Mouse (Mus musculus) heart, embryonic 13.5 days (tissue): ENCODE measurements around the gene Maged1. TPM values are rescaled to one million over a fixed set of nuclear protein-coding genes. Genes with fewer than 3 reads are reported as not detected.

Experiments used
- ATAC-seq: fragments of 200-750 bp; cut with Nextera tagmentation; 2 replicates; pipeline ENCODE4 v1.8.0; 2017; ENCODE audit warnings: moderate TSS enrichment; ENCODE audit not compliant: insufficient number of reproducible peaks, low FRiP score, low TSS enrichment; ENCODE audit errors: extremely low read depth
- H3K27ac ChIP-seq: fragments of 300-500 bp; sonication (generic); replicated peaks from 2 replicates; pipeline ENCODE4 v1.5.1; 2015; ENCODE audit warnings: moderate library complexity, mild to moderate bottlenecking, inconsistent platforms
- H3K27me3 ChIP-seq: fragments of 300-500 bp; sonication (generic); replicated peaks from 2 replicates; pipeline ENCODE4 v1.6.1; 2015; ENCODE audit warnings: mild to moderate bottlenecking, inconsistent platforms
- H3K36me3 ChIP-seq: fragments of 300-500 bp; sonication (generic); 2 replicates; pipeline ENCODE4 v1.6.1; 2015; ENCODE audit warnings: mild to moderate bottlenecking, inconsistent platforms
- H3K4me1 ChIP-seq: fragments of 300-500 bp; sonication (generic); 2 replicates; pipeline ENCODE4 v1.6.1; 2015; ENCODE audit warnings: inconsistent platforms
- H3K4me2 ChIP-seq: fragments of 300-500 bp; sonication (generic); 2 replicates; pipeline ENCODE4 v1.6.1; 2015; ENCODE audit warnings: inconsistent platforms, mild to moderate bottlenecking, moderate library complexity
- H3K4me3 ChIP-seq: fragments of 300-500 bp; sonication (generic); 2 replicates; pipeline ENCODE4 v1.5.1; 2015; ENCODE audit warnings: moderate library complexity, mild to moderate bottlenecking, inconsistent platforms
- H3K9ac ChIP-seq: fragments of 300-500 bp; sonication (generic); 2 replicates; pipeline ENCODE4 v1.6.1; 2015; ENCODE audit warnings: inconsistent platforms, mild to moderate bottlenecking, moderate library complexity
- H3K9me3 ChIP-seq: fragments of 300-500 bp; sonication (generic); 2 replicates; pipeline ENCODE4 v1.6.1; 2016; ENCODE audit warnings: inconsistent platforms
- WGBS: fragments of 180-500 bp; shearing (Covaris S2); methylation state at CpG from one replicate; pipeline ENCODE4 v1.1.7; 2015; ENCODE audit warnings: mixed read lengths; 5-methylcytosine and 5-hydroxymethylcytosine counted together
- polyA plus RNA-seq: library from polyadenylated mRNA; unstranded; fragments of >200 nt; fragmentation: Nextera tagmentation; extraction: Ambion mirVana; gene quantifications from 2 replicates; pipeline ENCODE4 v1.2.1, GENCODE M21; 2015

Gene Maged1
- polyA plus RNA-seq, result 491 and 494 TPM in 2 replicates

DNA sequence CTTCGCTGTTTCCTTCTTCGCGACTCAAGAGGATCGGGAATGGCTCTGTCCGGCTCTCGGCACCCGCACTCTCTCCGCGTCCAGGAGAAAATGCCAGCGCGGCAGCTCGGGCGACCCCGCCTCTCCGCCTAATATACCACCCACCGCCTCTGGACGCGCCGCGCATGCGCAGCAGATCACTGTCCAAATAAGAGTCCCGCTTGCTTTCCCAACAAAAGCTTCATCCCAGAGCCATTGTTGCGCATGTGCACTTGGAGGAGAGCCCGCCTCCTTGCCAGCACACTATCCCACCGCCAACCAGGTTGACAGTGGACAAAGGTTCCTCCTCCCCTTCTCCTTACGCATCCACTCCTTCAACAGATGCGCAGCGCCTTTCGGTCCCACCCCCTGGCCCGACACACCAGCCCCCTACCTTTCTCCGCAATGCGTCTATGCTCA, at the start of gene Maged1:
TSS of gene Maged1 (minus strand) at position 226 of the 438 bp plus-strand sequence.
- peak; percentile 87 for ATAC-seq
- peak within 1 kb of the TSS; percentile 68 for H3K4me3 ChIP-seq
- peaks cover 8% of the 10 kb centered on the region; the same call in 1 of the 2 replicates for H3K27me3 ChIP-seq
- 9% methylated on average over 32 of the region's 32 CpGs for WGBS
- H3K9me3 ChIP-seq, result no peaks in the 10 kb centered on the region
- peak within 1 kb of the TSS; percentile 92 for H3K9ac ChIP-seq
- H3K27ac ChIP-seq, result peak within 1 kb of the TSS; percentile 90
- H3K4me2 ChIP-seq, result peak within 1 kb of the TSS; percentile 65
- H3K36me3 ChIP-seq, result peaks cover 33% of the 10 kb centered on the region
- H3K4me1 ChIP-seq, result peaks cover 9% of the 10 kb centered on the region

DNA sequence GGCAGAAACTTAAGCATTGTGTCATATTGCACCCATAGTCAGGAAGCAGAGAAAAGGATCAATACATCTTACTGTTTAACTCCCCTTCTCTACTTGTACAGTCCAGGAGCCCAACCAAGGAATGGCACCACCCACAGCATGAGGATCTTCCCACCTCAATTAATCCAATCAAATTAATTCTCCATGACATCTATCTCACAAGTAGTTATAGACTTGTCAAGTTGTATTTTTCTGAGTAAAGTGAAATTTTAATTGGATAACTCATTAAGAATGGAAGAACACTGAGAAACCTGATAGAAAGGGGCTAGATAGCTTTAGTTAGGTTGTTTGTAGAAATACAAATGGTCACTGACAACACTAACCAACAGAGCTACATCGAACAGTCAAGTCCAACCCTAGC, 38.3 kb upstream of the Maged1 start:
- Histone ChIP-seq H3K9ac (no peak overlapping the region), H3K4me1 (no peaks in the 10 kb centered on the region), H3K4me3 (no peak overlapping the region), H3K4me2 (no peak overlapping the region), H3K27ac (no peak overlapping the region), H3K9me3 (no peaks in the 10 kb centered on the region), H3K27me3 (peaks cover 7% of the 10 kb centered on the region; the same call in 1 of the 2 replicates), H3K36me3 (no peaks in the 10 kb centered on the region)
- WGBS, result 81% methylated on average over 1 of the region's 1 CpGs
- no peak for ATAC-seq

DNA sequence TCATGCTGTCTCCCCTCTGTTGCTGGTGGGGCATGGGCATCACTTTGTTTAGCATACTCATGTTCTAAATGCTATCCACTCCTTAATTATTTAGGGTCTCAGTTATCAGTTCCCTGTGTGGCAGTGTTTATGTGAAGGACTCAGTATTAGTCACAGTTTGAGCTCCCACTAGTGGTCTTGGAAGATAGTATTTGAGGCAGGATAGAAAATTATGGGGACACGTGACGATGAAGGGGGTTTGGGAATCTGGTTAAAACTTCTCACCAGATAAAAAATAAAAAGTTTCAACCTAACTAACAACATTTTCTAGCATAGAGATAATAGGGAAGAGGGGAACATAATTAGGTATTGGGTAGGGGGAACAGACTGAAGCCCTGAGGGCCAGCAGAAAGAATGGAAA, 22.8 kb upstream of the Maged1 start:
- 53% methylated on average over 2 of the region's 2 CpGs for WGBS
- H3K9me3 ChIP-seq, result no peaks in the 10 kb centered on the region
- ATAC-seq, result no peak
- no peak overlapping the region for H3K4me2 ChIP-seq
- no peak overlapping the region for H3K27ac ChIP-seq
- no peaks in the 10 kb centered on the region for H3K4me1 ChIP-seq
- H3K36me3 ChIP-seq, result no peaks in the 10 kb centered on the region
- no peaks in the 10 kb centered on the region for H3K27me3 ChIP-seq
- no peak overlapping the region for H3K9ac ChIP-seq
- H3K4me3 ChIP-seq, result no peak overlapping the region

DNA sequence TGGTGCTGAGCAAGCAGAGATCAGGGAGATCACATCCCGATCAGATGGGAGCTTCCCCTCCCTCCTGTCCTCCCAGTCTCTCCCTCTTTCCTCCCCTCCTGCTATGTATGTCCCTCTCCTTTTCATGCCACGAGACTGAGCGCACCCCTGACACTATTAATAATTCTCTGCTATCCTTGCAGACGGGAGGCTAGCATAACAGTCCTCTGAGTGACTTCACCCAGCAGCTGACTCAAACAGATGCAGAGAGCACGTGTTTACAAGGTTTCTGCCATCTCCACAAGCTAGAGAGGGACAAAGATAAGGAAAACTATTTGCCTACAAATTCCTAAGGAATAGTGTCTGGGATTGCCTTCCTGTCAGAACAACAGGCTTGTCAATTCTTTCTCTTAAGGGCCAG, 20.4 kb upstream of the Maged1 start:
- no peaks in the 10 kb centered on the region for H3K9me3 ChIP-seq
- no peaks in the 10 kb centered on the region for H3K27me3 ChIP-seq
- no peaks in the 10 kb centered on the region for H3K36me3 ChIP-seq
- 16% methylated on average over 5 of the region's 5 CpGs for WGBS
- H3K4me3 ChIP-seq, result no peak overlapping the region
- H3K27ac ChIP-seq, result no peak overlapping the region
- H3K9ac ChIP-seq, result no peak overlapping the region
- no peaks in the 10 kb centered on the region for H3K4me1 ChIP-seq
- ATAC-seq, result no peak
- peak overlapping the region; percentile 24; the same call in 1 of the 2 replicates for H3K4me2 ChIP-seq

DNA sequence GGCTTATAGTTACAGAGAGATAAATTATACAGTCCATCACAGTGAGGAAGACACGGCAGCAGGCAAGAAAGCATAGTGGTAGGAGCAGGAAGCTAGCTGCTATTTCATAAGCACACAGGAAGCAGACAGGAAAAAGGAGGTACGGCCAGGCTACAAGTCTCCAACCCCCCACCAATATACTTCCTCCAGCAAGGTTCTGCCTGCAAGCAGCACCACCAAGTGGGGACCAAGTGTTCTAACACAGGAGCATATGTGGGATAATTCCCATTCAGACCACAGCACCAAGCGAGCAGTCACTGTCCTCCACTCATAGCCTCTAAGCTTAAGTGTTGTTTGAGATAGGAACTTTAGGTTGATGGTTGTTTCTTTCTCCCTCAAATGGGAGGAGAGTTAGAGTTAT, 6.3 kb upstream of the Maged1 start:
- H3K27ac ChIP-seq, result no peak overlapping the region
- ATAC-seq, result no peak
- 47% methylated on average over 3 of the region's 3 CpGs for WGBS
- H3K9ac ChIP-seq, result no peak overlapping the region
- H3K36me3 ChIP-seq, result no peaks in the 10 kb centered on the region
- no peaks in the 10 kb centered on the region for H3K9me3 ChIP-seq
- H3K4me2 ChIP-seq, result no peak overlapping the region
- H3K4me1 ChIP-seq, result no peaks in the 10 kb centered on the region
- H3K27me3 ChIP-seq, result peaks cover 4% of the 10 kb centered on the region
- no peak overlapping the region for H3K4me3 ChIP-seq

DNA sequence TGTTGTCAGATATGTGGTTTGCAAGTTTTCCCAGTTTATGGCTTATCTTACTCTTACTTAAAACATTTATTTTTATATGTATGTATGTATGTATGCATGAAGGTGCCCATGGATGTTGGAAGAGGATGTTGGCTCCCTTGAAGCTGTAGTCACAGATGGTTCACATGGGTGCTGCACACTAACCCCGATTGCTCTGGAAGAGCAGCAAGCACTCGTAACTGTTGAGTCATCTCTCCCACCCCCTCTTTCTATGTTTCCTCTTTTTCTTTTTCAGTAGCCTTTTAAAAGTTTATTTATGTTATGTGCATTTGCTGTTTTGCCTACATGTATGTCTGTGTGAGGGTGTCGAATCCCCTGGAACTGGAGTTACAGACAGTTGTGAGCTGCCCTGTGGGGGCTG, 4.0 kb upstream of the Maged1 start:
- Histone ChIP-seq H3K9me3 (no peaks in the 10 kb centered on the region), H3K9ac (no peak overlapping the region), H3K4me3 (no peak overlapping the region), H3K27me3 (peaks cover 11% of the 10 kb centered on the region), H3K4me1 (peaks cover 3% of the 10 kb centered on the region; the same call in 1 of the 2 replicates), H3K27ac (no peak overlapping the region), H3K4me2 (no peak overlapping the region), H3K36me3 (no peaks in the 10 kb centered on the region)
- 75% methylated on average over 3 of the region's 3 CpGs for WGBS
- ATAC-seq, result no peak

DNA sequence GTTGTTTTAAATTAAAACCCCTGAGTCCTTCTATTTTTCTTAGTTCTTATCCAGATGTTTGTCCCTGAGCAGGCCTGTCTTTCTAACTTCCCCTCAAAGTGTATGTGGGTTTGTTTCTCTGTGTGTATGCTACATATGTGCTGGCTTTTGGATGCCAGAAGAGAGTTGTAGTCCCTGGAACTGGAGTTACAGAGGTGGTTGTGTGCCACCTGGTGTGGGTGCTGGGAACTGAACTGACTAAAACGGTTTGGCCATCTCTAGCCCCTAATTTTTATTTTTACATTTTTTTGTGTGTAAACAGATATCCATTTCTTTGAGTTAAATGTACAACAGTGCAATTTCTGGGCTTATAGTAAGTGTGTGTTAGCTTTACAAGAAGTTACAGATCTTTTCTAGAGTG, 3.0 kb upstream of the Maged1 start:
- no peak for ATAC-seq
- H3K9ac ChIP-seq, result no peak overlapping the region
- 11% methylated on average over 1 of the region's 1 CpGs for WGBS
- peaks cover 6% of the 10 kb centered on the region for H3K4me1 ChIP-seq
- no peak overlapping the region for H3K4me3 ChIP-seq
- H3K9me3 ChIP-seq, result no peaks in the 10 kb centered on the region
- H3K27me3 ChIP-seq, result peaks cover 11% of the 10 kb centered on the region
- no peak overlapping the region for H3K4me2 ChIP-seq
- H3K27ac ChIP-seq, result no peak overlapping the region
- peaks cover 3% of the 10 kb centered on the region for H3K36me3 ChIP-seq

DNA sequence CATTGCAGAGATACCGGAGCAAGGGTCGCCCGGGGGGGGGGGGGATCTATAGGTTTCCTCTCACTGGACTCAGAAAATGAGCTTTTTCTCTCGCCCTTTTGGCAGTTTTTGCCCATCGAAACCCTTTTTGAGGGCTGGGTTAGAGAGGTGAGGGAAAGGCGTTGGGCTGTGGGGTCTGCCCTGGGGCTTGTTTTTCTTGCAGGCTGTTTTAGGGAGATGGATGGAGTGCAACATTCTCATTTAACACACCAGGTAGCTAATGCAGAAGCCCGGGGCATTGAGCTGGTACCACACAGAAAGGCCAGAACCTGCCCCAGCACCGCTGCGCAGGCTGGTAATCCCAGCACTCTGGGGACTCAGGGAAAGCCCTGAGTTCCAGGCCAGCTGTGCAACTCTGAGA, 593 bp upstream of the Maged1 start:
- peaks cover 11% of the 10 kb centered on the region for H3K27me3 ChIP-seq
- H3K9ac ChIP-seq, result peak overlapping the region; percentile 79
- 27% methylated on average over 9 of the region's 9 CpGs for WGBS
- ATAC-seq, result no peak
- H3K4me3 ChIP-seq, result peak overlapping the region; percentile 68
- no peaks in the 10 kb centered on the region for H3K9me3 ChIP-seq
- peak overlapping the region; percentile 65 for H3K4me2 ChIP-seq
- H3K27ac ChIP-seq, result peak overlapping the region; percentile 84
- peaks cover 27% of the 10 kb centered on the region for H3K36me3 ChIP-seq
- H3K4me1 ChIP-seq, result peaks cover 9% of the 10 kb centered on the region

DNA sequence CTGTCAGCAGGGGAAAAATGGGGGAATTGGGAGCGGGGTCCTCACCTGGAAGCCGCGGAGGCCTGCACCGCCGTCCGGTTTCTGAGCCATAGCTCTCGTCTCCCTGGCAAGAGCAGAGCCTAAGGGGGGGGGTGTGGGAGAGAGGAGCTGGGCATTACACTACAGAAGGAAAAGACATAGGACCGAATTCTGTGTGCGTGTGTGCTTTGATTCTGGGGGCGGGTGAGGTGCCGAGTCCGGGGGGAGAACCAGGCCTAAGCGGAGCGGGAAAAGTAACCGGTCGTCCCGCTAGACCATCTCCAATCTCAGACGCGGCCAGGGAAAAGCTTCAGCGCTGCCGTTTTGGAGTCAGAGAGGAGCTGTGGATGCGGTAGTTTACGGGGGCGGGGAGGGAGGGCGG, 737 bp downstream of the Maged1 start:
- Histone ChIP-seq H3K9ac (peak overlapping the region; percentile 92), H3K4me2 (peak overlapping the region; percentile 65), H3K27me3 (peaks cover 8% of the 10 kb centered on the region; the same call in 1 of the 2 replicates), H3K9me3 (no peaks in the 10 kb centered on the region), H3K36me3 (peaks cover 40% of the 10 kb centered on the region), H3K4me3 (peak overlapping the region; percentile 68), H3K4me1 (peaks cover 9% of the 10 kb centered on the region), H3K27ac (peak overlapping the region; percentile 90)
- no peak for ATAC-seq
- 12% methylated on average over 25 of the region's 25 CpGs for WGBS

DNA sequence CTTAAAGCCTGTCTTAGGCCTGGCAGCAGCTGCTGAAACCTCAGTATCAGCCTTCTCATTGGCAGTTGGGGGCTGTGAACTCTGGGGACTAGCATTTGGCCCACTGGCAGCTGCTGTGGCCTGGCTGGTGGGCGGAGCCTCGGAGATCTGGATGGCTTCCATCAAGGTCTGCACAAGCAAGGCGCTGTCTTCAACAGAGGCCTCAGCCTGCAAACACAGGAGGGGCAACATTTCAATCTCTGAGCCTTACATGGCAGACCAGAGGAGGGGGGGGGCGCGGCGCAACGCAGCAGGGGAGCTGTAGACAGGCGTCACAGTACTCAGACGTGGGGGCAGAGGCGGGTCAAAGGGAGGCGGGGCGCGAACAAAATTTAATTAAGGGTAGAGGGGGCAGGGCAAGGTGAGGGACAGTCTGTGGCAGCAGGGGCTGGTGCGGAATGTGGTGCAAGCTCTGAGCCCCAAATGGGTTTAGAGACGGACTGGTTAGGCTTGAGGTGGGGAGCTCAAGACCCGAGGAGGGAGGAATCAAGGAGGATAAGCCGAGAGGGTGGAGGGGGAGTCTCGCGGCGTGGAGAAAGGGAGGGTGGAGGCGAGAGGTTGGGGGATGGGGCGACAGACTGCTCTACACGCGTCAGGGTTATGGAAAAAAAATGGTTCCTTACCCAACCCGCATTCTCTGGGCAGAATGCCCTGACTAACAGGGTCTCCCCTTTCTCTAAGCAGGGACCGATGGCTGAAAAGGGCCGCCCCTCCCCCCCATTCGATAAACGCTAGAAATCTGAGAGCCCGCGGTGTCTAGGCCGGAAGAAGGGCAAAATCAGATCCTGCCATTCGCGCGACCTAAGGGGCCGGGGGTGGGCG, 1.4 kb downstream of the Maged1 start:
- 18% methylated on average over 33 of the region's 37 CpGs for WGBS
- peaks cover 8% of the 10 kb centered on the region; the same call in 1 of the 2 replicates for H3K27me3 ChIP-seq
- peak overlapping the region; percentile 90 for H3K27ac ChIP-seq
- no peaks in the 10 kb centered on the region for H3K9me3 ChIP-seq
- H3K4me1 ChIP-seq, result peaks cover 9% of the 10 kb centered on the region
- H3K4me2 ChIP-seq, result peak overlapping the region; percentile 65
- peak; percentile 40; the same call in 1 of the 2 replicates for ATAC-seq
- H3K4me3 ChIP-seq, result peak overlapping the region; percentile 68
- H3K36me3 ChIP-seq, result peaks cover 46% of the 10 kb centered on the region
- H3K9ac ChIP-seq, result peak overlapping the region; percentile 92

DNA sequence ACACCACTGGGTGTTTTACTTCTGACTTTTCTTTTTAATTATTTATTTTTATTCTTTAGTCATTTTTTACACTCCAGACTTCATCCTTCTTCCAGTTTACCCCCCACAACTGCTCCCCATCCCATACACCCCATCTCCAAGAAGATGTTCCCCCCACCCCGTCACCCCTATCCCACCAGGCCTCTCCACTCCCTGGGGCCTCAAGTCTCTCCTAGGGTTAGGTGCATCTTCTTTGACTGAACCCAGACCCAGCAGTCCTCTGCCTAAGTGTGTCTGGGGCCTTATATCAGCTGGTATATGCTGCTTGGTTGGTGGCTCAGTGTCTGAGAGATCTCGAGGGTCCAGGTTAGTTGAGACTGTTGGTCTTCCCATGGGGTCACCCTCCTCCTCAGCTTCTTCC, 7.6 kb downstream of the Maged1 start:
- Histone ChIP-seq H3K9ac (no peak overlapping the region), H3K4me3 (no peak overlapping the region), H3K36me3 (peaks cover 43% of the 10 kb centered on the region), H3K4me1 (no peaks in the 10 kb centered on the region), H3K27me3 (peaks cover 17% of the 10 kb centered on the region; the same call in 1 of the 2 replicates), H3K9me3 (no peaks in the 10 kb centered on the region), H3K27ac (no peak overlapping the region), H3K4me2 (no peak overlapping the region)
- no peak for ATAC-seq
- 36% methylated on average over 2 of the region's 2 CpGs for WGBS
